Mouse (Mus musculus) forebrain, embryonic 11.5 days (tissue): Measurements from ENCODE around the gene Pnkd. TPM values are rescaled to one million over a fixed set of nuclear protein-coding genes. Genes with fewer than 3 reads are reported as not detected.

Source experiments
- ATAC-seq: fragments of 200-750 bp; cut with Nextera tagmentation; replicated peaks from 2 replicates; pipeline ENCODE4 v1.8.0; 2017; ENCODE audit warnings: moderate TSS enrichment; ENCODE audit not compliant: low FRiP score
- DNase-seq: peaks from one replicate; pipeline ENCODE4 v3.0.0-alpha.2; 2017; ENCODE audit warnings: low spot score
- H3K27ac ChIP-seq: fragments of 300-500 bp; sonication (generic); 2 replicates; pipeline ENCODE4 v1.5.1; 2014; ENCODE audit warnings: low read depth, low read length
- H3K27me3 ChIP-seq: fragments of 300-500 bp; sonication (generic); 2 replicates; pipeline ENCODE4 v1.6.1; 2014; ENCODE audit warnings: mild to moderate bottlenecking, low read length, mixed read lengths; ENCODE audit not compliant: control insufficient read depth, insufficient read depth
- H3K36me3 ChIP-seq: fragments of 300-500 bp; sonication (generic); 2 replicates; pipeline ENCODE4 v1.6.1; 2014; ENCODE audit warnings: mild to moderate bottlenecking, low read length, moderate library complexity, mixed read lengths; ENCODE audit not compliant: control insufficient read depth, insufficient read depth
- H3K4me1 ChIP-seq: fragments of 300-500 bp; sonication (generic); replicated peaks from 2 replicates; pipeline ENCODE4 v1.6.1; 2014; ENCODE audit warnings: low read length, mixed read lengths; ENCODE audit not compliant: control insufficient read depth, insufficient read depth
- H3K4me2 ChIP-seq: fragments of 300-500 bp; sonication (generic); 2 replicates; pipeline ENCODE4 v1.6.1; 2014; ENCODE audit warnings: low read depth, mild to moderate bottlenecking, low read length, moderate library complexity, mixed read lengths; ENCODE audit not compliant: severe bottlenecking
- H3K4me3 ChIP-seq: fragments of 300-500 bp; sonication (generic); 2 replicates; pipeline ENCODE4 v1.5.1; 2014; ENCODE audit warnings: low read depth, low read length
- H3K9ac ChIP-seq: fragments of 300-500 bp; sonication (generic); 2 replicates; pipeline ENCODE4 v1.6.1; 2014; ENCODE audit warnings: low read length
- H3K9me3 ChIP-seq: fragments of 300-500 bp; sonication (generic); 2 replicates; pipeline ENCODE4 v1.6.1; 2016; ENCODE audit warnings: low read length, mixed read lengths; ENCODE audit not compliant: control insufficient read depth
- WGBS: fragments of 180-500 bp; shearing (Covaris S2); extraction: QIAGEN DNeasy Blood & Tissue Kit; methylation state at CpG from one replicate; pipeline ENCODE4 v1.1.7; 2014; 5-methylcytosine and 5-hydroxymethylcytosine counted together
- polyA plus RNA-seq: library from polyadenylated mRNA; unstranded; fragments of >200 nt; fragmentation: Nextera tagmentation; extraction: Ambion mirVana; gene quantifications from 2 replicates; pipeline ENCODE4 v1.2.1, GENCODE M21; 2014

Gene Pnkd
- polyA plus RNA-seq, 1 experiment from 2014 or later: 98.4 TPM

GRCm38 (mm10) chr1:74362325-74363229 is 77.8 kb downstream of the Pnkd start:
- ATAC-seq: no peak
- no peaks in the 10 kb centered on the region for H3K27me3 ChIP-seq
- no peaks in the 10 kb centered on the region for H3K36me3 ChIP-seq
- no peak overlapping the region for H3K9ac ChIP-seq
- no peak overlapping the region for H3K4me2 ChIP-seq
- no peak overlapping the region for H3K27ac ChIP-seq
- no peaks in the 10 kb centered on the region for H3K4me1 ChIP-seq
- DNase-seq: no peak
- 70% methylated on average over 17 of the region's 17 CpGs for WGBS
- no peaks in the 10 kb centered on the region for H3K9me3 ChIP-seq
- H3K4me3 ChIP-seq: no peak overlapping the region

GRCm38 (mm10) chr1:74363437-74363836 is 78.7 kb downstream of the Pnkd start:
- H3K36me3 ChIP-seq: no peaks in the 10 kb centered on the region
- H3K4me2 ChIP-seq: no peak overlapping the region
- ATAC-seq (no peak), DNase-seq (no peak)
- no peaks in the 10 kb centered on the region for H3K27me3 ChIP-seq
- no peak overlapping the region for H3K9ac ChIP-seq
- H3K27ac ChIP-seq: no peak overlapping the region
- H3K4me3 ChIP-seq: no peak overlapping the region
- 82% methylated on average over 5 of the region's 5 CpGs for WGBS
- H3K9me3 ChIP-seq: no peaks in the 10 kb centered on the region
- H3K4me1 ChIP-seq: peaks cover 2% of the 10 kb centered on the region; the same call in 1 of the 2 replicates

- no peak overlapping the region for H3K27ac ChIP-seq
- 88% methylated on average over 8 of the region's 8 CpGs for WGBS
These were observed 79.5 kb downstream of the Pnkd start for GRCm38 (mm10) chr1:74364270-74364669.

GRCm38 (mm10) chr1:74367886-74368645 is 83.3 kb downstream of the Pnkd start:
- Histone ChIP-seq H3K9me3 (no peaks in the 10 kb centered on the region), H3K27ac (no peak overlapping the region), H3K9ac (peak overlapping the region; percentile 43), H3K4me2 (peak overlapping the region; percentile 52), H3K27me3 (no peaks in the 10 kb centered on the region), H3K36me3 (no peaks in the 10 kb centered on the region), H3K4me3 (peak overlapping the region; percentile 14; the same call in 1 of the 2 replicates), H3K4me1 (peaks cover 2% of the 10 kb centered on the region; the same call in 1 of the 2 replicates)
- DNase-seq (peak; percentile 68), ATAC-seq (no peak)
- WGBS: 23% methylated on average over 34 of the region's 34 CpGs

More at GRCm38 (mm10) chr1:74364270-74364669, 79.5 kb downstream of the Pnkd start:
- Histone ChIP-seq H3K36me3 (no peaks in the 10 kb centered on the region), H3K9ac (no peak overlapping the region), H3K4me3 (no peak overlapping the region), H3K9me3 (no peaks in the 10 kb centered on the region), H3K4me2 (no peak overlapping the region), H3K4me1 (peaks cover 2% of the 10 kb centered on the region; the same call in 1 of the 2 replicates), H3K27me3 (no peaks in the 10 kb centered on the region)
- ATAC-seq: no peak
- no peak for DNase-seq

- Histone ChIP-seq H3K9ac (no peak overlapping the region), H3K36me3 (no peaks in the 10 kb centered on the region), H3K4me1 (peaks cover 2% of the 10 kb centered on the region; the same call in 1 of the 2 replicates), H3K27ac (no peak overlapping the region), H3K9me3 (no peaks in the 10 kb centered on the region), H3K27me3 (no peaks in the 10 kb centered on the region), H3K4me2 (no peak overlapping the region), H3K4me3 (no peak overlapping the region)
- DNase-seq (no peak), ATAC-seq (no peak)
- 67% methylated on average over 4 of the region's 4 CpGs for WGBS
These were observed 85.3 kb downstream of the Pnkd start for GRCm38 (mm10) chr1:74370040-74370439.

GRCm38 (mm10) chr1:74373372-74373771 is 88.6 kb downstream of the Pnkd start:
- H3K4me2 ChIP-seq: no peak overlapping the region
- no peak overlapping the region for H3K4me3 ChIP-seq
- H3K27ac ChIP-seq: no peak overlapping the region
- no peaks in the 10 kb centered on the region for H3K27me3 ChIP-seq
- ATAC-seq (no peak), DNase-seq (no peak)
- H3K4me1 ChIP-seq: peaks cover under 1% of the 10 kb centered on the region; the same call in 1 of the 2 replicates
- no peaks in the 10 kb centered on the region for H3K36me3 ChIP-seq
- no peaks in the 10 kb centered on the region for H3K9me3 ChIP-seq
- no peak overlapping the region for H3K9ac ChIP-seq
- 84% methylated on average over 4 of the region's 4 CpGs for WGBS

- 73% methylated on average over 8 of the region's 8 CpGs for WGBS
- H3K4me3 ChIP-seq: no peak within 1 kb of the TSS
These were observed 90.2 kb downstream of the Pnkd start, which contains the start of gene Slc11a1 for GRCm38 (mm10) chr1:74374980-74375379. Gene Slc11a1 (plus strand): TSS chr1:74375195.

GRCm38 (mm10) chr1:74375561-74375960 is 90.8 kb downstream of the Pnkd start:
- Histone ChIP-seq H3K36me3 (no peaks in the 10 kb centered on the region), H3K27me3 (no peaks in the 10 kb centered on the region), H3K9me3 (no peaks in the 10 kb centered on the region), H3K4me1 (no peaks in the 10 kb centered on the region), H3K4me3 (no peak overlapping the region), H3K9ac (no peak overlapping the region), H3K27ac (no peak overlapping the region), H3K4me2 (no peak overlapping the region)
- ATAC-seq: no peak
- WGBS: 82% methylated on average over 10 of the region's 10 CpGs
- no peak for DNase-seq

More at GRCm38 (mm10) chr1:74374980-74375379, 90.2 kb downstream of the Pnkd start, which contains the start of gene Slc11a1:
- Histone ChIP-seq H3K27me3 (no peaks in the 10 kb centered on the region), H3K4me1 (no peaks in the 10 kb centered on the region), H3K9me3 (no peaks in the 10 kb centered on the region), H3K4me2 (no peak within 1 kb of the TSS), H3K36me3 (no peaks in the 10 kb centered on the region), H3K9ac (no peak within 1 kb of the TSS; the same call in 1 of the 2 replicates), H3K27ac (no peak within 1 kb of the TSS)
- ATAC-seq: no peak
- no peak for DNase-seq
